Mouse (Mus musculus) spleen, adult 18-20 months (tissue): ENCODE results near the gene Pcna.
"Not testable (repeated sequence)": the region's sequence is repeated elsewhere in the genome, so short reads cannot be mapped to it uniquely, and the experiment has no call there.

Experiments
- DNase-seq, 2 experiments: peaks; one replicate each; pipeline ENCODE4 v3.0.0; 2022; ENCODE audit warnings: mixed read lengths in 2 of 2

Gene Pcna

GRCm38 (mm10) chr2:132252542-132253528 is at the start of gene Pcna:
Gene Pcna, minus strand, starts transcription at chr2:132253314.
- DNase-seq, result peak; percentile 94 to 95

DNA sequence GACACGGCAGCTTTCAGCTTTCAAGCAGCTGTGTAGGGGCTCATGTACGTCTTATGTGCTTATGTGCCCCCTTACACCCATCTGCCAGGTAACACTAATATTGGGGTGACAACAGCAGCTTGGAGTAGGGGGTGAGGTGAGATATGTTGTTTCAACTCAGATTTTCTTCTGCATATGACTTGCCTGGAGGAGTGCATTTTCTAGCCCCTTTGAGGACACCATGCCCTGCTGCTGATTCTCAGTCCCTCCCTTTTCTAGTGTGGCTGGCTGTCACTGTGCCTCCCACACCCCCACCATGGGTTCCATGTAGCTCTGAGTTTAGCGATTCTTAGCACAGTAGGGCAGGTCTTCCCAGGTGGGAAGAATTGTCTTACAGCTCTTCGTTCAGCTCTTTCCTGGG is 48.3 kb upstream of the Pcna start:
- no peak for DNase-seq

DNA sequence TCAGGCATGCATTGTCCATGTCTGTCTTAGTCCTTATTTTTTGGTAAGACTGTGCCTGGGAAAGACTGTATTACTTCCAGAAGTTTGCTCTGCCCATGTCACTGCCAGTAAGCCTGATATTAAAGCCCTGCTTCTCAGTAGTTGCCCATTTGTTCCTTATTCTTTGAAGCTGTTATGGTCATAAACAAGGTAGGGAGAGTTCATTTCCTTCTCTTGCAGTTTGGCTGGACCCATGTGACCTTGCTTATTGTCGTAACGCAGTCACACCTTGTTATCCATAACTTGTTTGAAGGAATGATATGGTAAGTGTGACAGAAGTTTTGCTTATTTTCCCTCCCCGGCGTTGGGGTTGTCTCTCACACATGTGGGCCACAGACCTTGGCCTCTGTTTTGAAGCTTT is 45.1 kb upstream of the Pcna start:
- DNase-seq, result no peak

- no peak for DNase-seq
Measured at GRCm38 (mm10) chr2:132293694-132294450, 40.8 kb upstream of the Pcna start.

- no peak for DNase-seq
Measured at GRCm38 (mm10) chr2:132292083-132292482, 39.0 kb upstream of the Pcna start.

GRCm38 (mm10) chr2:132291265-132291664 is 38.2 kb upstream of the Pcna start:
- no peak for DNase-seq

GRCm38 (mm10) chr2:132290808-132291207 is 37.7 kb upstream of the Pcna start:
- DNase-seq, result no peak

- DNase-seq, result not testable (repeated sequence)
Measured at GRCm38 (mm10) chr2:132289213-132289612, 36.1 kb upstream of the Pcna start.

DNA sequence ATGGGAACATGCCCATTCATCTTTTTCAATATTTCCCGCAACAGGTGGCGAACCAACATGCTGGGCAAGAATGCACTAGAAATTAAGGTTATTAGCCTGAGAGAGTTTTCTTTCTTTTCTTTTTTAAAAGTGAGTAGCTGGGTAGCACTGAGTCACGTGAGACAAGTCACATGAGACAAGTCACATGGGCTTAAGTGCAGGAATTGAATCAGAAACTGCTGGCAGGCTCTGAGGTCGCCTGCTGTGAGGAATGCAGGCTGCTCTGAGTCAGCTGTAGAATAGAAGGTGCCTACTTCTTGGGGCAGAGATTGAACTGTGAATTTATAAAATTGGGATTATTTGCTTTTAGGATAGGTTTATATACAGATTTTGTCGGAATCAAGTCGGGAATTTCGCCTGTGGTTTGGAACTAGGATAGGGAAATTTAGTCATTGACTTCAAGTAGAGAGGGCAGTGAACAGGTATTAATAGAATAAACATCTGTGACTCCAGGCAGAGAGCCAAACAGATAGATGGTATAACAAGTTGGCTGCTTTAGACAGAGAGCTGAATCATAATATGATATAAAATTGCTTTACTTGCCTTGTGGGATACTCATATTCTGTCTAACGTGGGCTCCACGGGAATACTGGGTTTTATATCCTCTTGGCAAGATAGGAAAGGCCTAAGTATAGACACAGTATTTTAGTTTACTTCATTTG is 33.4 kb upstream of the Pcna start:
- no peak for DNase-seq

DNA sequence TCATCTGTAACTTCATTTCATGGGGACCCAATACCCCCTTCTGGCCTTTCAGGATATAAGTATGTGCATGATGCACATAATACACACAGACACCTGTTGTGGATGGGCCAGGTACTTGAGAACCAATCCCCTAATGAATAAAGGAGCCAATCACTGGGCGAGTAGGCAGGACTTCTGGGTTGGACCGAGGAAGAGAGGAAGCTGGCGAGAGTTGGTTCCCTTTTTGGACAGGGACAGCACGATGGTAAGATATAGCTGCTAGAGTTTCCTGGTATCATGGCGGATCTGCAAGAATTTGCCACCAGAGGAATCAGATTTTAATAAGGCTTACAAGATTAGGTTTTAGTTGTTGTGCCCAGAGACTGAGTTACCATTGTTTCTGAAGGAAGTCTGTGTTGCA is 32.6 kb upstream of the Pcna start:
- DNase-seq, result not testable (repeated sequence)

- no peak for DNase-seq
Measured at GRCm38 (mm10) chr2:132284492-132285139, 31.5 kb upstream of the Pcna start.

DNA sequence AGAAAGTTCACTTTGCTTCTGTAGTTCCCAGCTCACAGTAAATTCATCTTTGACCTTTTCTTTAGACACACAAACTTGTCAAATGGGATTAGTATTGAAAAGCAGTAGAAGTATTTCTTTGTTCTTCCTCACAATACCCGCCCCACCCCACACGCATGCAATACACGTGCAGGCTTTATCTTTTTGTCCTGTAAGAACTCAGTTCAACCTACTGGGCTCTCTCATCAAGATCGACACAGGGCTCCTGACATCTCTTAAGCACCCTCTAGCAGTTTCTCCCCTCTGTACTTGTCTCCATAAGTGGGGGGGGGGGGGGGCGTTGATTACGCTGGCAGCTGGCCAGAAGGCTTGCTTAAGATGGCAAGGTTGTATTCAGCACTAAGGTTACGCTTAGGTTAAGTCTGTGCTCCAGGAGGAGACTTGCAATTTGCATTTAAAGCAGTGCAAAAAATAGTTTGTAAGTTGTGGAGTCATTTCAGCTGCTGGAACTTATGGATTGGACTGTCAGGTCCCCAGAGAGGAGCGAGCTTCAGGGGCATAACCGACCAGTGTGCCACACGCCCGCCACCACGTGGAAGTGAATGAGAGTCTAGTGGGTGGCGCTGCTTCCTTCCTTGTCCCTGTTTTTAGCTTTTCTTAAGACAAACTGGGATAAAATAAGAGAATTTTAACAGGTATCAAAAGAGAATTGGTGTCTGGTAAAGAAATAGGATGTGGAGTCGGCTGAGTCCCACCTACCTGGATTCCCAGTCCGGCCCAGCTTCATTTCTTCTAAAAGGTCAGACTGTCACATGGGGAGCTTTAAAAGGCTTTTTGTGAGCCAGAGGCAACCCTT is 30.3 kb upstream of the Pcna start:
- DNase-seq, result no peak

DNA sequence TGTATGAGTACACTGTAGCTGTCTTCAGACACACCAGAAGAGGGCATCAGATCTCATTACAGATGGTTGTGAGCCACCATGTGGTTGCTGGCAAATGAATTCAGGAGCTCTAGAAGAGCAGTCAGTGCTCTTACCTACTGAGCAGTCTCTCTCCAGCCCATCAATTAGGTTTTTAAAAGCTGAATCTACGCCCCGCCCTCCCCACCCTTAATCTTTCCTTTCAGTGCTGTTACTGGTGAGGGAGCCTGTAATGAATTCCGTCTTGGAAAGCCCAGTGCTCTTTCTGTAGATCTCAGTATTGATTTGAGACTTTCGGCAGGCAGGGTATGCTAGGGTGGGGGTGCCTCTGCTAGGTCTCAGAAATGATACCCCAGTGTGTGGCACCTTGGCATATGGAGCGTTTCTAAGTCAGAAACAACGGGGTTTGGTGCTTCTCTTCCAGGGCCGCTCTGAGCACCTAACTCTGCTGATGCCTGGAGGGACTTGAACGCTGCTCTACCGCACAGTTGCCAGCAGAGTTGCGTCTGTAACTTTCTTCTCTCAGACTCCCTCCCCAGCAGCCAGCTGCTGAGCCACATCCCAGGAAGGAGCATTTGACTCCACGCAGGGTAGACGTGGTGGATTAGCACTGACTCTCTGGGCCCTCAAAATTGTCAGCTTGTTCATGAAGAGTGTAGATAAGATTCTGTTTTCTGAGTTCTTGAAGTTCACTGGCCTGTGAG is 29.5 kb upstream of the Pcna start:
- no peak for DNase-seq

- DNase-seq, result no peak
Measured at GRCm38 (mm10) chr2:132281560-132282452, 28.7 kb upstream of the Pcna start.

- DNase-seq, result no peak
Measured at GRCm38 (mm10) chr2:132280518-132281120, 27.5 kb upstream of the Pcna start.

- DNase-seq, result no peak
Measured at GRCm38 (mm10) chr2:132279978-132280377, 26.9 kb upstream of the Pcna start.

GRCm38 (mm10) chr2:132279336-132279882 is 26.3 kb upstream of the Pcna start:
- no peak for DNase-seq

- no peak for DNase-seq
Measured at GRCm38 (mm10) chr2:132278273-132278853, 25.2 kb upstream of the Pcna start.

- no peak for DNase-seq
Measured at GRCm38 (mm10) chr2:132276249-132276648, 23.1 kb upstream of the Pcna start.
